Mouse (Mus musculus) lung, adult 2 months (tissue): ENCODE measurements at regions not wholly inside any gene's neighbourhood (a gene's known extent, or its start where the extent isn't known, plus 50 kb on each side); places are given as distances from the start of the nearest gene placed in this dataset.
"Not testable (repeated sequence)": the region's sequence is repeated elsewhere in the genome, so short reads cannot be mapped to it uniquely, and the experiment has no call there.

Experiments
- DNase-seq: peaks from one replicate; pipeline ENCODE4 v3.0.0; 2022
- H3K4me1 ChIP-seq: fragments of 200-500 bp; 2 replicates; pipeline ENCODE4 v1.6.1; 2011; ENCODE audit warnings: low read length; ENCODE audit not compliant: control insufficient read depth, insufficient read depth
- H3K4me3 ChIP-seq: fragments of 200-500 bp; replicated peaks from 2 replicates; pipeline ENCODE3; 2011; ENCODE audit warnings: low read depth, mild to moderate bottlenecking, control low read depth, low read length; ENCODE audit errors: extremely low read depth
- CTCF ChIP-seq: fragments of 200-500 bp; IDR thresholded peaks from 2 replicates; pipeline ENCODE4 v1.5.1; 2011; ENCODE audit warnings: mild to moderate bottlenecking, low read length, control low read depth; ENCODE audit not compliant: insufficient read depth
- POLR2A ChIP-seq: fragments of 200-500 bp; IDR thresholded peaks from 2 replicates; pipeline ENCODE4 v1.6.1; 2011; ENCODE audit warnings: low read depth, mild to moderate bottlenecking, control low read depth, low read length, borderline replicate concordance; ENCODE audit errors: extremely low read depth
- WGBS: fragments of 180-500 bp; shearing (Covaris S2); methylation state at CpG from one replicate; pipeline ENCODE4 v1.1.7; 2018; 5-methylcytosine and 5-hydroxymethylcytosine counted together

GRCm38 (mm10) chr3:34747499-34748093 lies 97.4 kb downstream of the Sox2 start:
- 42% methylated on average over 10 of the region's 10 CpGs for WGBS
- DNase-seq, result peak; percentile 49
- no peaks in the 10 kb centered on the region for H3K4me1 ChIP-seq
- no peak overlapping the region for H3K4me3 ChIP-seq
- TF ChIP-seq POLR2A (no peak), CTCF (no peak)

- 83% methylated on average over 7 of the region's 7 CpGs for WGBS
- DNase-seq, result no peak
- Histone ChIP-seq H3K4me1 (no peaks in the 10 kb centered on the region), H3K4me3 (no peak overlapping the region)
- no peak for TF ChIP-seq POLR2A
- no peak for TF ChIP-seq CTCF
Measured at GRCm38 (mm10) chr3:34749989-34750388, 99.8 kb downstream of the Sox2 start.

- Histone ChIP-seq H3K4me1 (no peaks in the 10 kb centered on the region), H3K4me3 (no peak overlapping the region)
- no peak for TF ChIP-seq POLR2A
- TF ChIP-seq CTCF, result no peak
- WGBS, result 50% methylated on average over 5 of the region's 5 CpGs
- DNase-seq, result peak; percentile 12
Measured at GRCm38 (mm10) chr3:34751551-34751950, 101.3 kb downstream of the Sox2 start.

GRCm38 (mm10) chr3:34753557-34753956 lies 103.4 kb downstream of the Sox2 start:
- no peak for TF ChIP-seq CTCF
- no peak for TF ChIP-seq POLR2A
- Histone ChIP-seq H3K4me1 (no peaks in the 10 kb centered on the region), H3K4me3 (no peak overlapping the region)
- WGBS, result 15% methylated on average over 8 of the region's 8 CpGs
- DNase-seq, result peak; percentile 39

DNA sequence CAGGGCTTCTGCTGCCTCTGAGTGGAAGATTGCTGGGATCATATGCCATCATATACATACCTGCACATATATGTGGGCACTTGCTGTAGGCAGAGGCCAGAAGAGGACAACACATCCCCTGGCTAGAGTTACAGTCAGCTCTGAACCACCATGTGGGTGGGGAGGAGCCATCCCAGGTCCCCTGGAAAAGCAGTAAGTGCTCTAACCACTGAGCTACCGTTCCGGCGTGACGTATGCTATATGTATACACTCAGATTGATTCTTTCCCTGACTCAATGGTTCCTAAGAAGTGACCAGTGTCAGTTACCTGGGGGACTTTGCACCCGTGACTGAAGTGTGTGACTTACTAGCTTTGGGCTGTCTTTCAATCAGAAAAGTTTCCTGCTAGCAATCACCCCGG lies 104.6 kb downstream of the Sox2 start:
- no peak for TF ChIP-seq POLR2A
- no peak for TF ChIP-seq CTCF
- 86% methylated on average over 6 of the region's 6 CpGs for WGBS
- H3K4me3 ChIP-seq, result no peak overlapping the region
- no peak for DNase-seq
- no peaks in the 10 kb centered on the region for H3K4me1 ChIP-seq

DNA sequence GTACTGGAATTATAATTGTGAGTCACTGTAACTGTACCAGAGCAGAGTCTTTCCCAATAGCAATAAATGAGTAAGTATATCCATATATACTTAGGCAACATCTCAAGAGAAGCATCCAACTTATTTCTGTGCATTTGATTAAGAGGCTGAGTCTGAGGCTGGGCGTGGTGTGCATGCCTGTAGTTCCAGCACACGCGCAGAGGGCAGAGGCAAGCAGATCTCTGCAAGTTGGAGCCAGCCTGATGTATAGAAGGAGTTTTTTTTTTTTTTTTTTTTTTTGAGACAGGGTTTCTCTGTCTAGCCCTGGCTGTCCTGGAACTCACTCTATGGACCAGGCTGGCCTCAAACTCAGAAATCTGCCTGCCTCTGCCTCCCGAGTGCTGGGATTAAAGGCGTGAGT lies 105.1 kb downstream of the Sox2 start:
- WGBS, result 95% methylated on average over 5 of the region's 5 CpGs
- H3K4me3 ChIP-seq, DNase-seq, H3K4me1 ChIP-seq: not testable (repeated sequence)

GRCm38 (mm10) chr3:34756632-34757031 lies 106.4 kb downstream of the Sox2 start:
- DNase-seq, result no peak

DNA sequence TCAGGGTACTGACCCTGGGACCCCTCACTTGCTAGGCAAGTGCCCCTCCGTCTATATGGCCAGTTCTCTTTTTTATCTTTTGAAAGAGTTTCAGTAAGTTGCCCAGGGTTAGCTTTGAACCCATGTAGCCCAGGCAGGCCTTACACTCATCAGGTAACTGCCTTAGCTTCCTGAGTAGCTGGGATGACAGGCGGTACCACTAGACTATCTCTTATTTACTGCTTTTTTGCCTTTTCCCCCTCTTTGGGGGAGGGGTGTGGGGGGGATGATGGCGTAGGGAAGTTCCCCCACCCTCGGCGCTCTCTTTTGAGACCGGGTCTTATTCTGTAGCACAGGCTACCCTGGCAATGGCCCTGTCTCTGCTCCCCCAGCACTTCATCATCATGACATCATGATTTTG lies 106.9 kb downstream of the Sox2 start:
- WGBS, result 69% methylated on average over 6 of the region's 6 CpGs
- TF ChIP-seq POLR2A (no peak), CTCF (no peak)

More at GRCm38 (mm10) chr3:34756632-34757031, 106.4 kb downstream of the Sox2 start:
- TF ChIP-seq CTCF, result no peak
- no peak for TF ChIP-seq POLR2A
- Histone ChIP-seq H3K4me3 (no peak overlapping the region), H3K4me1 (no peaks in the 10 kb centered on the region)
- 40% methylated on average over 7 of the region's 7 CpGs for WGBS

DNA sequence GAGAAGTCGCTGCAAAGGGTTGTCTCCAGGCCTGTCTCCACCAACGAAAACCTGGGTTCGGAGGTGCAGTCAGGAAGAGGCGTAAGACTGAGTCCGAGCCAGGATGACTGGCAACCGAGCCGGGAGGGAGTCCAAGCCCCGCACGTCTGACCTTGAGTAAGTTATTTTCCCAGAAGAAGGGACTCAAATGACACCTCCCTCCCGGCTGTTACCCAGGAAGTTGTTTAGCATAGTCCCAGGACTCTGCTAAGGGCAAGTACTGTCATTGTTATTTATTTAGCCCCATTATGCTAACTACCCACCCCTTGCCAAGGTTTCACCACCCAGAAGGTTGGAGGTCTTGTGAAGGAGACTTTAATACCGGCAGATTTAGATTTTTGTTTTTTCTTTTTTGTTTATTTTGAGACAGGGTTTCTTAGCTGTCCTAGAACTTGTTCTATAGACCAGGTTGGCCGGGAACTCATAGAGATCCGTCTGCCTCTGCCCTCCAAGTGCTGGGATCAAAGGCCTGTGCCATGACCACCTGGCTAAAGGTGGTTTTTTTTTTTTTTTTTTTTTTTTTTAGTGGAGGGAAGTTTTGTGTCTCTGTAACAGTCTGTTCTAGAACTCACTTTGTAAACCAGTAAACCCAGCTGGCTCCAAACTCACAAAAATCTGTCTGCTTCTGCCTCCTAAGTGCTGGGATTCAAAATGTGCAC lies 107.8 kb downstream of the Sox2 start:
- TF ChIP-seq POLR2A, result no peak
- TF ChIP-seq CTCF, result no peak
- no peaks in the 10 kb centered on the region for H3K4me1 ChIP-seq
- DNase-seq, result no peak
- 36% methylated on average over 13 of the region's 13 CpGs for WGBS
- H3K4me3 ChIP-seq, result no peak overlapping the region

More for the DNA sequence above, 106.9 kb downstream of the Sox2 start:
- no peak for DNase-seq
- Histone ChIP-seq H3K4me3 (no peak overlapping the region), H3K4me1 (no peaks in the 10 kb centered on the region)

DNA sequence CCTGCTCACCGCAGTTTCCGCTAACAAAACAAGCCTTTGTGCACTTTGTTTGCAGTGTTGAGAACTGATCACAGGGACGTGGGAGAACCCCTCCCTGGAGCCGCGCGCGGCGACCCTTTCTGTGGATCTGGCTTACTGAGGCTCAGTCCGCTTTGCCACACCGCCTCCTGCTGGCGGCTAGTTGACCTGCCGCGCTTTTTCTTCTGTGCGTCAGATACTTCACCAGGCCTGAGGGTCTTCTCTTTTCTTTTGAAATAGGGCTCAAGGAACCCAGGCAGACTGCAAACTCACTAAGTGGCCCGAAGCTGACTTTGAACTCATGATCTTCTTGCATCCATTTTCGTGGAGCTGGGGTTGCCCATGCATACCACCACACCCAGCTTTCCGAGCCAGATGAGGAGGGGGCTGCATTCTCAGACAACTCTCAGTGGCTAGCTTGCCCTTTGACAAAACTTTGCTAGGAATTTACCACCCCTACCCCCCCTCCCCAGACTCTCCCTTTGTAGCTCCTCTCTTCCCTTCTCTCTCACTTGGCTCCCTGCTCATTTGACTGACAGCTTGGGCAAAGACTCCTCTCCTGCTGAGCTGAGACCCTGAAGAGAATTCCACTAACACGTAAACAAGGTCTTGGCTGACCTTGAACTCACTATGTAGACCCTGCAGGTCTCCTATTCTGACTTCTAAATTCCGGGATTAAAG lies 109.9 kb downstream of the Sox2 start:
- WGBS, result 78% methylated on average over 19 of the region's 19 CpGs
- TF ChIP-seq POLR2A (no peak), CTCF (no peak)
- no peak for DNase-seq
- H3K4me3 ChIP-seq, result no peak overlapping the region
- H3K4me1 ChIP-seq, result no peaks in the 10 kb centered on the region

GRCm38 (mm10) chr3:34761162-34761769 lies 111.1 kb downstream of the Sox2 start:
- TF ChIP-seq POLR2A (no peak), CTCF (no peak)
- DNase-seq, result no peak
- no peak overlapping the region for H3K4me3 ChIP-seq
- no peaks in the 10 kb centered on the region for H3K4me1 ChIP-seq
- 70% methylated on average over 7 of the region's 7 CpGs for WGBS
